Mouse (Mus musculus) layer of hippocampus, adult 2 months (tissue): ENCODE results near the gene Taok3. TPM values are rescaled to one million over a fixed set of nuclear protein-coding genes. Genes with fewer than 3 reads are reported as not detected.
"Not testable (repeated sequence)": the region's sequence is repeated elsewhere in the genome, so short reads cannot be mapped to it uniquely, and the experiment has no call there.

Experiments
- DNase-seq, 2 experiments: peaks; one replicate each; pipeline ENCODE4 v3.0.0; 2022; ENCODE audit warnings: low spot score in 2 of 2
- H3K27ac ChIP-seq: fragments of 200-600 bp; 2 replicates; pipeline ENCODE4 v1.8.1; 2022
- H3K4me3 ChIP-seq: fragments of 200-600 bp; 2 replicates; pipeline ENCODE4 v1.8.1; 2022; ENCODE audit warnings: mild to moderate bottlenecking
- CTCF ChIP-seq: fragments of 200-600 bp; conservative IDR thresholded peaks from 2 replicates; pipeline ENCODE4 v1.8.1; 2022; ENCODE audit warnings: antibody characterized with exemption, mild to moderate bottlenecking, moderate library complexity
- total RNA-seq, 2 experiments: library from RNA; stranded (reverse); gene quantifications; 2 replicates each; pipeline ENCODE4 v1.2.3; 2021

The Taok3 gene
- total RNA-seq, 2 experiments from 2014 or later, result 57.0 to 60.8 TPM

DNA sequence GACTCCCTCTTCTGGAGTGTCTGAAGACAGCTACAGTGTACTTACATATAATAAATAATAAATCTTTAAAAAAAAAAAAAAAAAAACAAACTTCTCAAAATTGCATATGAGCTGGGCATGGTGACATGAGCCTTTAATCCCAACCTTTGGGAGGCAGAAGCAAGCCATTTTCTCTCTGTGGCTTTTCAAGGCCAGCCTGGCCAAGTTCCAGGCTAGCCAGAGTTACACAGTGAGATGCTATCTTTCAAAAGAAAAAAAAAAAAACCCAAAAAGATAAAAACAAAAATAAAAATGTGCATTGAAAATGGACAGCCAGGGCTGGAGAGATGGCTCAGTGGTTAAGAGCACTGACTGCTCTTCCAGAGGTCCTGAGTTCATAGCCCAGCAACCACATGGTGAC is 169.7 kb downstream of the Taok3 start:
- no peak for DNase-seq
- Histone ChIP-seq H3K27ac (no peak overlapping the region), H3K4me3 (no peak overlapping the region)
- TF ChIP-seq CTCF, result no peak

DNA sequence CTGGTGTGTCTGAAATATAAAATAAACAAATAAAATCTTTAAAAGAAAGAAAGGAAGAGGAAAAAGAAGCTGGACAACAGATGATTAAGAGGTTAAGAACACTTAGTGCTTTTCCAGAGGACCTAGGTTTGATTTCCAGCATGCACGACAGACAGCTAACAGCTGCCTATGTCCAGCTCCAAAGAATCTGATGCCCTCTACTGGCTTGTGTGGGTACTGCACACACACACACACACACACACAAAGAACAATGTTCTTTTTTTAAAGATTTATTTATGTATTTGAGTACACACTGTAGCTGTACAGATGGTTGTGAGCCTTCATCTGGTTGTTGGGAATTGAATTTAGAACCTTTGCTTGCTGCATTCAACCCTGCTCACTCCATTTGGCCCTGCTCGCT is 170.2 kb downstream of the Taok3 start:
- Histone ChIP-seq H3K4me3 (no peak overlapping the region), H3K27ac (no peak overlapping the region)
- peak; percentile 52 for TF ChIP-seq CTCF
- DNase-seq, result no peak

DNA sequence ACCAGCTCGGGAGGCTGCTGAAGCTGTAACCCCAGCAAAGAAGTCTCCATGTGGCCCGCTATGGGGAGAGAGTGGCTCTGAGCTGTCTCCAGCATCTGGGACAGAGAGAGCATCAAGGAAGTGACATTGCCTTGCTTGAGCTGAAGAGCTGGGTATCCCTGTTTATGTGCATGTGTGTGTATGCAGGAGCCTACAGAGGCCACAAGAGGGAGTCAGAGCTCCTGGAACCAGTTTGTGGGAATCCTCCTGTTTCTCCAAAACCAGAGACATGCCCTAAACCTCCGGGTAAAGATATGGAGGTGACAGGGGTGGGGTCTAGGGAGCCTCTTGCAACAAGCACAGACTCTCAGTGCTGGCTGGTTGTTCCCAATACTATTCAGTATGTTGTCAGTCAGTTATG is 171.4 kb downstream of the Taok3 start:
- TF ChIP-seq CTCF, result peak; percentile 44
- DNase-seq, result no peak
- H3K27ac ChIP-seq, result no peak overlapping the region
- H3K4me3 ChIP-seq, result no peak overlapping the region

DNA sequence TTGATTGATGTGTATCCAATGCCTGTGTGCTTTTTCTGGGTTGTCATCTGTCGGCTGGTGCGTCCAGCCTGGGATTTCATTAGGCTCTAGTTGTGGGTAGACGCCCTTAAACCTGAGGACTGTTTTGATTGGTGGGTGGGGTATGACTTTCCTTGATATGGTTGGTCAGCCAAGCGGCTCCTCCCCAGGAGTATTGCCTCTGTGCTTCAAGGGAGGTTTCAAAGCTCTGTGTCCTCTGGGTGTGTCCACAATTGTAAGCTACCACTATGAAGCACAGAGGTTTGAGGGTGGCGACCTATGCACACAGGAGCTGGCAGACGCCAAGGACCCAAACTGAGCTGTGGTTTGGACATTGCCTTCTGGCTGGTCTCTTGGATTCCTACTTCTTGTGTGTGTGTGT is 172.6 kb downstream of the Taok3 start:
- no peak for DNase-seq
- no peak for TF ChIP-seq CTCF
- no peak overlapping the region for H3K4me3 ChIP-seq
- H3K27ac ChIP-seq, result no peak overlapping the region

DNA sequence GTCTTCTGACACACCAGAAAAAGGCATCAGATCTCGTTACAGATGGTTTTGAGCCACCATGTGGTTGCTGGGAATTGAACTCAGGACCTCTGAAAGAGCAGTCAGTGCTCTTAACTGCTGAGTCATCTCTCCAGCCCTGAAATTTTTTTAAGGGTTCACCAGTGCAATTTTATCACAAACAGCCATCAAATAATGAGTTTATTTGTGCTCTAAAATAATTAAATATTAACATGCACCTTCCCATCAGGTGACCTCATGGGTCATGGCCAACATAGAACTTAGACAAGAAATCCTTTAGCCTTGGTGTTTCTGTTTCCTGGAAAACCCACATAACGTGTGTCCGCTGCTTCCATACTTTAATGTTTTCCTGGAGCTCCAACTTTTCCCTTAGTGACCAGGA is 173.8 kb downstream of the Taok3 start:
- H3K27ac ChIP-seq, H3K4me3 ChIP-seq, DNase-seq: not testable (repeated sequence)

DNA sequence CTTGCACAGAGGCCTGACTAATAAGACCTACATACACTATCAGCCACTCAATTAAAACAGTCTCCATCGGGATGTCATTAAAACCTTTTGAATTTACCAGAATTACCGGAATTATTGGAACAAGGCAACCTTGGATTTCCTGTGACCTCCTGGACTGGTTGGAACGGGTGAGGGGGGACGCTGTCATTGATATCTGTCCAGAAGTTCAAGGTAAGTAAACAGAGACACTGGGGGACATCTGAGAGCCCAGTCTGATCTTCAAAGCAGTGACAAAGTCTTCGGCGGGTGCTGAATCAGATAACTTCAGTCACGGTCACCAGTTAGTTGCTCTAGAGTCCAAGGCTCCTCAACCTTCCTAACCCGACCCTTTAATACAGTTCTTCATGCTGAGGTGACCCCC is 175.1 kb downstream of the Taok3 start:
- no peak overlapping the region for H3K4me3 ChIP-seq
- no peak overlapping the region for H3K27ac ChIP-seq
- no peak for DNase-seq
- no peak for TF ChIP-seq CTCF

DNA sequence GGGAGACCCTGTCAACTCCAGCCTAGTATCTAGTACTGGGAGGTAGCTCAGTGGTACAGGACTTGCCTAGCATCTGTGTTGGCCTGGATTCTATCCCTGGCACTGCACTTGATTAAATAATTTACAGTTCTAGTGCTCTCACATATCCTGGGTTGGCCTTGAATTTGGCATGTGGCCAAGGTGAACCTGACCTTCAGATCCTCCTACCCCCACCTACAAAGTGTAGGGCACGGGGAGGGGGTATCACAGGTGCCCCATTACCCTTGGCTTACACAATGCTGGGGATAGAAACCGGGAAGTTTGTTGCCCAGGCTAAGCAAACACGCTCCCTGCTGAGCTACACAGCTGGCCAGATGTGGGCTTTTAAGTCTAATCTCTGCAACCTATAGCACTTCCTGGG is 183.0 kb downstream of the Taok3 start:
- Histone ChIP-seq H3K4me3 (no peak overlapping the region), H3K27ac (no peak overlapping the region)
- TF ChIP-seq CTCF, result no peak
- DNase-seq, result no peak

DNA sequence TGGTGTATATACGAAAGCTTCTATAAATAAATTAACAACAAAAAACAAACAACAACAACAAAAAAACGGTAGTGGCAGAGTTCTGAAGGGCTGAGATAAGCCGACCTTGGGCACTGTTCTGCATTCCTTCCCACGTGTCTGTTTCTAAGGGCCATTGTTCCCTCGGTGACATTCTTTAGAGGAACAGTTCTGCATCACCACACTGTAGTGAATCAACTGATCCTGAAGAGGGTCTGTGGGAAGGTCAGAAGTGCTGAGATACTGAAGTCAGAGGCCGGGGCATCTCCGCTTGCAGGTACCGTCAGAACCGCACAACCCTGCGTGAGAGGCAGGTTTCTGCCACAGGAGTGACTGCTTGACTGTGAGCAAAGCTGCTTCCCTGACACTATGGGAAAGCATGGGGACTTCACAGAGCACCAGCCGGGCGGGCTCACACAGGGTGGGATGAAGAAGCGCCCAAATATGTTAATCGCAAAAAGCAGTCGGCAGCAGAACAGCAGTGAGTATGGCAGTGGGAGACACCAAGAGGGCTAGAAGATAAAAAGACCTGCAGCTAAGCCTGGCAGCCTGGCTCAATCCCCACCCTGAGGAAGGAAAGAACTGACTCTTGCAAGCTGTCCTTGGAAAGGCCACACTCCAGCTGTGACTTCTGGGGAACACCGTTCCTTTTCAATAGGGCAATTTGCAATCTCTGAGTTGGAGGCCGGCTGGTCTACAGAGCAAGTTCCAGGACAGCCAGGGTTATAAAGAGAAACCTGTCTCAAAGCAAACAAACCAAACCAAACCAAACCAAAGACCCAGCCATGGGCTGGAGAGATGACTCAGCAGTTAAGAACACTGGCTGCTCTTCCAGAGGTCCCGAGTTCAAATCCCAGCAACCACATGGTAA is 184.0 kb downstream of the Taok3 start:
- no peak overlapping the region for H3K4me3 ChIP-seq
- no peak for DNase-seq
- H3K27ac ChIP-seq, result no peak overlapping the region
- no peak for TF ChIP-seq CTCF

DNA sequence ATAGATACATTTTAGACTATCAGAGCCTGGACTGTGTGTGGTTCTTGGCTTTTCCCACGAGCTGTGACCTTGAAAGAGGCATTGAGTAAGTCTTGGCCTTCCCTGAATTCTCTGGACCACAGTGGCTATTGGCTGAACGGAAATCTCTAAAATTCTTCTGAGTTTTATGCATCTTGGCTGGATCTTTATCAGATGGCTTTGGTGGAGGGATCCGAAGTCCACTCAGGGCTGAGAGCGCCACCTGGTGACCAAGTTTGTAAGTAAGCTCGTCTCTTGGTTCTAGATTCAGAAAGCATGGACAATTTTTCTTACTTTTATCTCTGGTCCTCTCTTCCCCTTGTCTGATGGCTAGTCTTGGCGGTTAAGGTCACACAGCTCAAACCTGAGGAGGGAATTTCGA is 185.0 kb downstream of the Taok3 start:
- no peak overlapping the region for H3K4me3 ChIP-seq
- peak; percentile 83 for TF ChIP-seq CTCF
- H3K27ac ChIP-seq, result no peak overlapping the region
- peak; percentile 56 to 83 for DNase-seq

DNA sequence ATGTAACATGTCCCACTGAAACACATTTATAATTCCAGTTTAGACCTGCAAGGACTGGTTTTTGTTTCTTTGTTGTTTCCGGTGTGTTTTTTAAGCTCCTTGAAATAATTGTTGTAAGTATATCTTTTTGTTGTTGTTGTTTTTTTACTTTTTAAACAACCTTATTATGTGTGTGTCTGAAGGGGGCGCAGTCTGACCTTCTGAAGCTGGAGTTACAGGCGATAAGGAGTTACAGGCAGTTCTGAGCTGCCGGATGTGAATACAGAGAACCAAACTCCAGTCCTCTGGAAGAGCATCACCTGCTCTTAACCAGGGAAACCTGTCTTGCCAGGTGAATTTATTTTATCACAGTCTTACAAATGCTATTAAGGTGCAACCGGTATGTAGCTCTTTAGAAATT is 185.8 kb downstream of the Taok3 start:
- DNase-seq, result no peak
- Histone ChIP-seq H3K4me3 (no peak overlapping the region), H3K27ac (no peak overlapping the region)
- TF ChIP-seq CTCF, result no peak

DNA sequence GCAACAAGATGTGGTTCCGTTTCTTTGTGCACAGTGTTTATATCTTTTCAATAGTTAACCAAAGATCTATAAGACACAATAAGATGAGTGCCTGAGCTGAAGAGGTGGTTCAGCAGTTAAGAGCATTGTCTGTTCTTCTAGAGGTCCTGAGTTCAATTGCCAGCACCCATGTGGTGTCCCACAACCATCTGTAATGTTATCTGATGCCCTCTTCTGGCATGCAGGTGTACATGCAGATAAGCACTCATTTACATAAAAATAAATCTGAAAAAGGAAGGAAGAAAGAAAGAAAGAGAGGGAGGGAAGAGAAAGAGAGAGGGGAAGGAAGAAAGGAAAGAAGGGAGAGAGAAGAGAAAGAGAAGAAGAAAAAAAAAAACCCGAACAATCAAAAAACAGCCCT is 186.9 kb downstream of the Taok3 start:
- peak; percentile 53 for TF ChIP-seq CTCF
- H3K27ac ChIP-seq, result no peak overlapping the region
- DNase-seq, result no peak
- no peak overlapping the region for H3K4me3 ChIP-seq

DNA sequence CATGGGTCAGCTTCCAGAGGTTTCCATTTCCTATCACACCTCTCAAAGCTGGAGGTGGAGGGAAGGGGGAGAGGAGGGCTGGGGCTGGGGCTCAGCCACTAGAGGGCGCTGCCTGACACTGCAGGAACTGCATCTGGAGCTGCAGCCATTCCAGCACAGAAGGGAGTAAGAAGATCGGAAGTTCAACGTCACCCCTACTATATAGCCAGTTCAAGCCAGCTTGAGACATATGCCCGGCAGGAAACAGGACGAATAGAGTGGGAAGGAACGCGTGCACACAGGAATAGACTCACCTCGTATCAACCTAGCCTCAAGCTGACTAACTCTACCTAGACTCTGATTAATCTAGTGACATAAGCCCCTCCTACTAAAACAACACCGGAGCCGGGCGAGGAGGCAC is 187.8 kb downstream of the Taok3 start:
- peak; percentile 43 to 63 for DNase-seq
- TF ChIP-seq CTCF, result peak; percentile 94
- peak overlapping the region; percentile 30; the same call in 1 of the 2 replicates for H3K4me3 ChIP-seq
- no peak overlapping the region for H3K27ac ChIP-seq

DNA sequence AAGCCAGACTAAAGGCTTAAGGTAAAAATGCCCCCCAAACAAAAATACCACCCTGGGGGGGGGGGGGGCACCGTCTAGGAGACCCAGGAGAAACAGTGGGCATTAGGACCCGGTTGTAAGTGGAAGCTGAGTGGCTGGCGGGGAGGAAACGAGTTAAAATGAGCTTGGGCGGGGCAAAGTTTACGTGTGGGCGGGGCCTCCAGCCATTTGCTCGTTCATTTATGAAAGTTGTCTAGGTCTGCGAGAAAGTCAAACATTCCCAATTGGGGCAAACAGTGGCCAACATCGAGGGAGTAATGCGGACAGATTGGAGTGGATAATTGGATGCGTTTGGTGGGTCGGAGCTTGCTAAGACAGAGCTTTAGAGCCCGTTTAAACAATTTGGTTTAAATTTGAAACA is 193.5 kb downstream of the Taok3 start:
- no peak for TF ChIP-seq CTCF
- no peak for DNase-seq
- Histone ChIP-seq H3K4me3 (no peak overlapping the region), H3K27ac (no peak overlapping the region)

DNA sequence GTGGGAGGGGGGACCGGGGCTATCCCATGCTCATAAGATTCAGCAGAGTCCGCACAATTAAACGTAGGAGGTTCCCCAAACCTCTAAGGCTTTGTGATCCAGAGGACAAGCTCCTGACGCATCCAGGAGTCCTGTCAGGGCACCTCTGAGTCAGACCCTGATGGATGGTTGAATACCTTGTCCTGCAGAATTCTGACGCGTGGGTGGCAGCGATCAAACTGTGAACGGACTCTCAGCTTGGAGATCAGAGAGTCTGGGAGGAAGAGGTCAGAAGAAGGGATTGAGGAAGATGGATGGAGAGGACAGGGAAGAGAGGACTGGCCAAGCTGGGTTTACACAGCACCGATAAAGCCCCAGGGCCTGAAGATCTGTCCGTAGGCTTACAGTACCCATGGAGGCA is 194.0 kb downstream of the Taok3 start:
- no peak for TF ChIP-seq CTCF
- no peak for DNase-seq
- Histone ChIP-seq H3K4me3 (no peak overlapping the region), H3K27ac (no peak overlapping the region)
